Mouse (Mus musculus) kidney, adult 9 months (tissue): ENCODE measurements around the gene Olfr186.
"Not testable (repeated sequence)": the region's sequence is repeated elsewhere in the genome, so short reads cannot be mapped to it uniquely, and the experiment has no call there.

Experiments
- DNase-seq: peaks from one replicate; pipeline ENCODE4 v3.0.0; 2022

Gene Olfr186

DNA sequence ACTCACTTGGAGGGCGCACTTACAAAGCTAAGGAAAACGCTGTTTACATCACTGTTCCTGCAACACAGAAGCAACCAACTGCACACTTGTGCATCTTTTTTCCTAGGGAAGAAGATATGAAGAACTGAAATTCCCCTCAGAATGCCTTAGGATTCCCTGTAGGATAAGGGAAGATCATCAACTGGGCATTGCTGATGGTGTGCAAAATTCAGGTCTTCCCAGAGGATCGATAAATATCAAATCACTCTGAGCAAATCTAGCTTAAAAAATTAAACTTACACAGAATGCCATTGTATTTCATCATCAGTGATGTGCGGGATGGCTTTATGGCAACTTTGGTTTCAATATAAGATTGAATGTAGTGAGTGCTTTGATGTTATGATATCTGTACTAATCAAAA lies at the start of gene Olfr186:
Olfr186 (minus strand) TSS at position 101 of the 400 bp plus-strand sequence.
- no peak for DNase-seq

- DNase-seq = no peak
Observed at GRCm38 (mm10) chr16:59077905-59078304, 47.8 kb upstream of the Olfr186 start, which contains the start of gene Olfr190. Gene Olfr190 (minus strand): TSS chr16:59078005.

DNA sequence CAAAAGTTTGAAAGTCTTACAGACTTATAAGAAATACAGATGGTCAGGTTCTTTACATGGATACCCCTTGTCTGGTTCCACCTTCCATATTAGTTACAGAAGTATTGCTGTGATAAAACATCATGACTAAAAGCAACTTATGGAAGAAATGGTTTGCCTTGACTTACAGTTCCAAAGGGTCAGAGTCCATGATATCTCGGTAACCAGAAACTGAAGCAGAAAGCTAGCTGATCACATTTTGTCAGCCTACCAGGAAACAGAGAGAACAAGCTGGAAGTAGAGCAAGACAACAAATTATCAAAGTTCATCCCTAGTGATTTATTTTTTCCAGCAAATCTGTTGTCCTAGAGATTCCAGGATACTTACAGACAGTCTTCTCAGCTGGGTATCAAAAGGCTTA lies 43.4 kb upstream of the Olfr186 start:
- no peak for DNase-seq

GRCm38 (mm10) chr16:59071755-59072154 lies 41.7 kb upstream of the Olfr186 start:
- no peak for DNase-seq

GRCm38 (mm10) chr16:59062411-59062810 lies 32.3 kb upstream of the Olfr186 start:
- DNase-seq = not testable (repeated sequence)

GRCm38 (mm10) chr16:59049286-59049685 lies 19.2 kb upstream of the Olfr186 start:
- DNase-seq = not testable (repeated sequence)

DNA sequence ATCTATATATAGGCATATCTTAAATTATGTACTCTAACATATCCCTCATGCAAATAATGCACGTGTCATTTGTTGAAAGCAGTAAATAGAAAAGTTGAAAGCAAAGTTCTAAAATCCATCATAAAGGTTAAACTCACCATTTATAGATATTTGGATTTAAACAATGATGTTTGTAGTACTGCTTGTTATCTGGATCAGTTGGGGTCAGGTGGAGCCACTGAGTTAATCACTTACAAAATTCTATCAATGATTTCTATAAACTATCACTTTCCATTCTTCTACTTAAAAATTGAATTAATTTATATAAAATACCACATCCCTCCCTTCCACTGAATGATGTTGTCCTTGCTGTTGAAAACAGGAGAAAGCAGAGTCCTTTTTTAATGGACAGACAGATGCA lies 18.8 kb upstream of the Olfr186 start:
- no peak for DNase-seq

DNA sequence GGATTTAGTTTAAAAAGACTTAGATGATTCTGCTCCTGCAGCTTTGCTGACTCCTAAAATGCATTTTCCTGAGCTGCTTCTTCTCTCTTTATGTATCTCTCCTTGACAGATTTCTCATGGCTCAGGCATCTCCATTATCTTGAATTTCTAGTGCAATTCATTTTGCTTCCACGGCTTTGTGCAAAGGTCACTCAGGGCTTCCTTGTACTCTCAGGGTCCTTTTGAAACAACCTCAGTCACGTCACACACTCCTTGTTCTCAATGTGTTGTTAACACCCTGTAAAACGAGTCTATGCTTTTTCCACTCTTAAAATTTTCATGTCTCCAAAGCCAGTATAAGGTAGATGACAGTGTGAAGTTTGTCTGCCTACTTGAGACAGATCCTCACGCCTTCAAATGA lies 17.5 kb upstream of the Olfr186 start:
- no peak for DNase-seq

DNA sequence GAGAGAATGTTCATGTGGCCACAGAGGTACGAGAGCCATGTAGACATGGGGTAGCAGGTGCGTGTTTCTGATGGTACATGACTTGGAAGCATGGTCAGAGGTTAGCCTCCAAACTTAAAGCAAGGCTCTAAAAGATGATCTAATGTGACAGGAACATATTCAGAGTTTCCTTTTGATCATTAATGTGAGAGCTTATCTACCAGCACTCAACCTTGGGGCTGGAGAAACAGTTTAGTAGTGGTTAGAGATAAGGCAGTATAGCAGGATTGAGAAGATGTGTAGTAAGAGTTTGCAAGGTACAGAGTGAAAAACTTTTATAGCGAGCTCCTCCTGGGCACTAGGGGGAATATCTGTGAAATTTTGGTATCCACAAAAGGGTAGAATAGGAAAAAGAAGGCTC lies 15.7 kb upstream of the Olfr186 start:
- DNase-seq = no peak

DNA sequence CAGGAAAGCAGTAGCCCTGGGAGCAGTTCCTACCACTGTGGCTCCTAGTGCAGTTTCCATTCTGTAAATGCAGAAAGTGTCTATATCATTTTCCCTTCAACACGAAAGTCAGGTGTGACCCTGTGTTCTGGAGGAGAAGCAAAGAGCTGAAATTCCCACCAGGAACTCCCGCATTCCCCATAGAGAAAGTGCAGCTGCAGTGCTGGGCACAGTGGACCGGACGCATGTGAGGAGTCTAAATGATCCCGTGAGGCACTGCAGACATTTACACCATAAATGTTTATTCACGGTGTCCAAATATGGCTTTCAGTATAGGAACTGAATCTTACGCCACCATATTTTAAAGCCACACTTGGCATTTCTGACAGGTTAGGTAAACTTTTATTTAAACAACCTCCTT lies 9.6 kb upstream of the Olfr186 start, which contains the start of gene Olfr187:
Olfr187 (minus strand) TSS at position 58 of the 400 bp plus-strand sequence.
- DNase-seq = no peak

DNA sequence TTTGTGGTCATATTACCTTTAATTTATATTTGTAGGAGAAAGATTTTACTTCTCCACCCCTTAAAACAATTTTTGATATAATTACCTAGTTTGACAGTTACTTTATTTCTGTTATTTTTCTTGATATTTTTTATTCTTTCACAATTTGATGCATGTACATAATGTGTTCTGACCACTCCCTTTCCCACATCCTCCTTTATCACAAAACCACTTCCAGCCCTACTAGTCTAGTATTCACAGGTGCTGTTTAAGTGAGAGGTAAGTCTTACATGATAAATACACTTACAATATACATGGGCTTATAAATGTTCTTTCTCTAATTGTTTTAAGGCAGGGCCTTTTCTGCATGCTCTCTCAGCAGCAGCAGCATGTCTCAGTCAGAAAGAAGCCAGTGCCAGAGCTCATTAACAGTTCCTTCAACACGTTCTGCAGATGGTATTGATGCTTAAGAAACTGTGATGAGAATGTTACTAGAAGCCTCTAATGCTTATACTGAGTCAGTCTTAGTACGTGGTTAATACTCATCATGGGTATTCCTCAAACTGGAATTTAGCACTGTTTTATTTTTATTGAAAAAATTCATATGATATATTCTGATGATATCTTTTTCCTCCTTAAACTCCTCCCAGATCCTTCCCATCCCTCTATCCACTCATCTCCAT lies 16.6 kb downstream of the Olfr186 start:
- no peak for DNase-seq

DNA sequence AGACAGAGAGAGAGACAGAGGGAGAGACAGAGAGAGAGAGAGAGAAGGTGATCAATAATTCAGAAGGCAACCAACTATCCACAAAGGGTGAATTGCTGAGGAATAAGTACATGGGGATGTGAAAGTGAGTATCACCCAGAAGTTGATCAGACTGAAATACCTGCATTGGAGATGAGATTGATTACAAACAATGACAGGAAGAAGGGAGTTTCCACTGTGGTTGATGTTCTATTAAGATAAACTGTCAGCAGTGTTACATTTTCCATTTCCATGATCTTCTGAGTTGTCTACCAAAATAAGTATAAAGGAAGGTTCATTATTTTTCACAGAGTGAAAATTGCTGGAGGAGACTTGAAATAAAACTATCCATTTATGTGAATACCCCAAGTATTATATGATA lies 22.9 kb downstream of the Olfr186 start:
- DNase-seq = no peak

DNA sequence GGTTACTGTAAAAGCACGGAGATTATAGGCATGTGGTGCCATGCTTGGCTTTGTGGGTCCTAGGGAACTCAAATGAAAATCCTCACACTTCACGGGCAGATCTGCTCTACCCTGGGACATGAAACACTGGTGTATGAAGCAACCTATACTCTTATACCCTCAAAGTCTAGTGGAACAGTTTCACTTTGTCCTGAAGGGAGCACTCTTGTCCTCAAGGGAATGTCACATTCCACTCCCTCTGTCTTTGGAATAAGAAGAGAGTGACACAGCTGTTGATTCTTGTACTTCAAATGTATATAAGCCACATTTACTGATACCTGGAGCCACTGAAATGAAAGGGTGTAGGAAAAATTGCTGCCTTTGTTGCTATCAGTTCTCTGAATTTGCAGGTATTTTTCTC lies 35.0 kb downstream of the Olfr186 start, which contains the start of gene Olfr183:
Olfr183 (plus strand) TSS at position 301 of the 400 bp plus-strand sequence.
- DNase-seq = no peak
